Mouse (Mus musculus) Patski (cell line): ENCODE measurements around the gene Mrpl30. TPM values are rescaled to one million over a fixed set of nuclear protein-coding genes. Genes with fewer than 3 reads are reported as not detected.
A peak's percentile ranks its signal among the peaks of the same experiment; 100 is the strongest.

ENCODE experiments used
- ATAC-seq: fragments of 100-300 bp; one replicate; pipeline ENCODE4 v1.8.0; 2021
- CTCF ChIA-PET: fragments of 350-600 bp; sonication (Branson Sonifier 250); formaldehyde crosslinking; loops from one replicate; lab custom pipeline; 2022; ENCODE audit warnings: inconsistent platforms; lab: Charles Lee
- POLR2A ChIA-PET: fragments of 350-600 bp; sonication (Branson Sonifier 250); formaldehyde crosslinking; loops from one replicate; lab custom pipeline; 2022; ENCODE audit warnings: antibody characterized with exemption, inconsistent platforms; lab: Charles Lee
- DNase-seq: peaks from one replicate; pipeline ENCODE4 v3.0.0-alpha.2; 2011; ENCODE audit warnings: low read depth, low spot score
- H3K27me3 ChIP-seq: fragments of 371-371 bp; one replicate; pipeline ENCODE4 v1.5.1; 2021
- CTCF ChIP-seq: fragments of 100-300 bp; IDR thresholded peaks from one replicate; pipeline ENCODE4 v1.5.1; 2021
- in situ Hi-C: fragments of 300-500 bp; cut with MboI; formaldehyde crosslinking; loops from 3 replicates; pipeline ENCODE4 v1.11.1; 2018; ENCODE audit warnings: low pct_unique_long_range_greater_than_20kb, mixed read lengths
- polyA plus RNA-seq: library from polyadenylated mRNA; unstranded; gene quantifications from one replicate; pipeline ENCODE4 v1.2.3, GENCODE M21; 2021

Gene Mrpl30
- polyA plus RNA-seq, result 138 TPM

- POLR2A ChIA-PET, result interaction anchor here (0.6 to 1.0 kb wide), 5 partner anchors 18 to 1183 kb away, joined by 3 to 5 read pairs (median 4); no protein-coding TSS in a partner anchor
These were observed at the start of gene Mrpl30, which contains the start of gene Mitd1 for GRCm38 (mm10) chr1:37890025-37890652. Mrpl30 (plus strand) TSS chr1:37890477. Mitd1 (minus strand) TSS chr1:37890411.

DNA sequence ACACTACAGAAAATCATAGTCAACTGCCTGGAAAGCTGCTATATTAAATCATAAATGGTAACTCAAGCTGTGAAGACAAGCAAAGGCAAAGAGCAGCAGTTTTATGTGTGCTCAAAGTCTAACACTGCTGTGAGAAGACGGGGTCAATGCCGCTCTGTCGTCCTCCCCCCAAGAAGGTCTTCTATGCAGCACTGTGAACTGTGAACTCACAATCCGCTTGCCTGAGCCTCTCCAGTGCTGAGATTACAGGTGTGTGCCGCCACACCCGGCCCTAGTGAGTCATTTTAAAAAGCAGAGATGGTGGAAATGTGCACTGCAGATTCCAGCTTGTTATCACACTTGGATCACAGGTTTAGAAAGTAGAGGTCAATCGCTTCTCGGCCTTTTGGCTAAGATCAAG, 43.4 kb upstream of the Mrpl30 start:
- TF ChIP-seq CTCF, result no peak
- POLR2A ChIA-PET, result no interaction called here
- no peak for ATAC-seq
- DNase-seq, result no peak
- H3K27me3 ChIP-seq, result no peaks in the 10 kb centered on the region
- CTCF ChIA-PET, result interaction anchor here (1.0 kb wide), 1 partner anchor 16 kb away, joined by 4 read pairs; no protein-coding TSS in a partner anchor
- in situ Hi-C loops, result no loop called here

More at GRCm38 (mm10) chr1:37890025-37890652, at the start of gene Mrpl30, which contains the start of gene Mitd1:
- no peak for TF ChIP-seq CTCF
- in situ Hi-C loops, result loop anchor here (5.0 kb wide), 1 partner anchor 97 kb away; no protein-coding TSS in a partner anchor
- ATAC-seq (peak; percentile 89), DNase-seq (peak; percentile 69)
- CTCF ChIA-PET, result interaction anchor here (1.0 to 5.8 kb wide), 4 partner anchors 13 to 96 kb away, joined by 3 to 23 read pairs (median 8); partner anchors contain the start of gene Lipt1
- no peaks in the 10 kb centered on the region for H3K27me3 ChIP-seq

DNA sequence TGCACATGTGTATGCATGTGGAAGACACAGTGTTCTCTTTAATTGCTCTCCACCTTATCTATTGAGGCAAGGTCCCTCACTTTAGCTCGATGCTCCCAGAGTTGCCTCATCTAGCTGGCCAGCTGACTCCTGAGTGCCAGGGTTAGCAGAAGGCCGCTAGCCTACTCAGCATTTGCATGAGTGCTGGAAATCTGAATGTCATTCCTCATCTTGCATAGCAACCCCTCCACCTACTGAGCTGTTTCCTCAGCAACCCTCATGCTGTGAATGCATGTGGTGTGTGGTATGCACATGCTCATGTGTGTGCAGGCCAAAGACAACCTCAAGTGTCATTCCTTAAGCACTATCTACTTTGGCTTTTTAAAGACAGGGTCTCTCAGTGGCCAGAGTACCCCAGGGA, 39.6 kb upstream of the Mrpl30 start:
- CTCF ChIA-PET, result interaction anchor here (1.6 kb wide), 1 partner anchor 10 kb away, joined by 3 read pairs; no protein-coding TSS in a partner anchor
- in situ Hi-C loops, result no loop called here
- POLR2A ChIA-PET, result no interaction called here
- no peak for DNase-seq
- no peak for ATAC-seq
- no peaks in the 10 kb centered on the region for H3K27me3 ChIP-seq
- TF ChIP-seq CTCF, result no peak

- no peaks in the 10 kb centered on the region for H3K27me3 ChIP-seq
- ChIA-PET CTCF (interaction anchor here (1.4 kb wide), 1 partner anchor 173 kb away, joined by 5 read pairs; no protein-coding TSS in a partner anchor), POLR2A (interaction anchor here (1.0 kb wide), 1 partner anchor 132 kb away, joined by 3 read pairs; no protein-coding TSS in a partner anchor)
- no peak for TF ChIP-seq CTCF
- DNase-seq (peak; percentile 90), ATAC-seq (peak; percentile 98)
- in situ Hi-C loops, result no loop called here
These were observed 25.5 kb upstream of the Mrpl30 start for GRCm38 (mm10) chr1:37864511-37865400.

- ChIA-PET POLR2A (no interaction called here), CTCF (interaction anchor here (1.4 kb wide), 1 partner anchor 174 kb away, joined by 5 read pairs; no protein-coding TSS in a partner anchor)
- H3K27me3 ChIP-seq, result no peaks in the 10 kb centered on the region
- TF ChIP-seq CTCF, result no peak
- in situ Hi-C loops, result no loop called here
- DNase-seq (no peak), ATAC-seq (no peak)
These were observed 24.7 kb upstream of the Mrpl30 start for GRCm38 (mm10) chr1:37865401-37866215.

- ATAC-seq, result no peak
- POLR2A ChIA-PET, result interaction anchor here (0.6 kb wide), 1 partner anchor 190 kb away, joined by 3 read pairs; no protein-coding TSS in a partner anchor
- TF ChIP-seq CTCF, result no peak
- CTCF ChIA-PET, result no interaction called here
- DNase-seq, result no peak
- H3K27me3 ChIP-seq, result no peaks in the 10 kb centered on the region
- in situ Hi-C loops, result no loop called here
These were observed 24.0 kb upstream of the Mrpl30 start, which contains the start of gene Tsga10 for GRCm38 (mm10) chr1:37866286-37866685. Tsga10 (minus strand) TSS chr1:37866429.

DNA sequence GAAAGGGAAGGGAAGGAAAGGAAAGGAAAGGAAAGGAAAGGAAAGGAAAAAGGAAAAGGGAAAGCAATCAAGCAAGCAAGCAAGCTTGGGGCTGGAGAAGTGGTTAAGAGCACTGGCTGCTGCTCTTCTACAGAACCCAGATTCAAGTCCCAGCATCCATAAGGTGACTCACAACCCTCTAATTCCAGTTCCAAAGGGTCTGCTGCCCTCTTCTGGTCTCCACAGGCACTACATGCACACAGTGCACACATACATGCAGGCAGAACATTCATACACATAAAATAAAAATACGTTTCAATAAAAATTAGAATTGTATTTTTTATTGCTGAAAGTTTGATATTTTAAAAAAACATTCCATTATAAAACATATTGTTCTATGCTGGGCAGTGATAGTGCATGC, 23.2 kb upstream of the Mrpl30 start:
- no peak for ATAC-seq
- TF ChIP-seq CTCF, result no peak
- POLR2A ChIA-PET, result no interaction called here
- no peak for DNase-seq
- CTCF ChIA-PET, result interaction anchor here (0.8 to 1.5 kb wide), 2 partner anchors 24 to 189 kb away, joined by 3 read pairs; partner anchors contain the start of genes Mitd1 and Mrpl30
- in situ Hi-C loops, result no loop called here
- no peaks in the 10 kb centered on the region for H3K27me3 ChIP-seq

GRCm38 (mm10) chr1:37867684-37868322, 22.5 kb upstream of the Mrpl30 start:
- CTCF ChIA-PET, result interaction anchor here (0.8 to 1.5 kb wide), 2 partner anchors 23 to 189 kb away, joined by 3 read pairs; partner anchors contain the start of genes Mitd1 and Mrpl30
- no peak for ATAC-seq

DNA sequence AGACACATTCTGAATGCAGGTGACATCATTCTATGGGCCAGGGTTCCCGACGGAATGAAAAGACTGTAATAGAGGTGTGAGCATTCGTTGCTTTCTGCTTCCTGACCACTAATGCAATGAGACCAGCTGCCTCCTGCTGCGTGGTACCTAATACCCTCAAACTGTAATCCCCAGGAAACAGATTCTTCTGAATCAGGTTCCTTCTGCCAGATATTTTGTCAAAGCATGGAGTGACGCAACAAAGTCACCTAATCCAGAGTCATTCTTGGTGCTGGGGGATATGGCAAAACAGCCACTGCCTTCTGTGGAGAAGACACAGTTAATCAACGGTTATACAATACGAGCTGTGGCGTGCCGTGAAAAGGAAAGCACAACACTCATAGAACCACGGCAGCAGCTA, 21.6 kb upstream of the Mrpl30 start:
- in situ Hi-C loops, result no loop called here
- POLR2A ChIA-PET, result no interaction called here
- no peak for TF ChIP-seq CTCF
- no peaks in the 10 kb centered on the region for H3K27me3 ChIP-seq
- CTCF ChIA-PET, result interaction anchor here (0.6 kb wide), 1 partner anchor 191 kb away, joined by 3 read pairs; no protein-coding TSS in a partner anchor
- ATAC-seq (no peak), DNase-seq (no peak)

More at GRCm38 (mm10) chr1:37867684-37868322, 22.5 kb upstream of the Mrpl30 start:
- H3K27me3 ChIP-seq, result no peaks in the 10 kb centered on the region
- in situ Hi-C loops, result no loop called here
- no peak for DNase-seq
- TF ChIP-seq CTCF, result no peak
- POLR2A ChIA-PET, result no interaction called here
